In genomic region chr10:116370991-116371725, GRCm38 (mm10) we compare ENCODE assay signal across 13 mouse cellular contexts.
A peak's percentile ranks its signal among the peaks of the same experiment; 100 is the strongest.
DNase-seq lines count a peak whose midpoint lies in the region; ATAC-seq lines count a peak whose summit lies in the region.
"Had no signal": no experiment of that assay in that cellular context is flagged by ENCODE, and none has a peak within 500 bp of the region (broad histone marks: within the 10 kb centered on the region; RNA-seq: fewer than 3 reads in every experiment).

No protein-coding gene starts in this region.

- no peaks in the 10 kb centered on the region for H3K9me3 ChIP-seq in midbrain, embryonic 13.5 days
- H3K9me3 ChIP-seq in midbrain, embryonic 10.5 days (replicated peaks) = no peaks in the 10 kb centered on the region
- H3K9me3 ChIP-seq in neural tube, embryonic 13.5 days = no peaks in the 10 kb centered on the region

- WGBS in midbrain, embryonic 13.5 days = 29% methylated on average over 6 of the region's 6 CpGs
- 55% methylated on average over 6 of the region's 6 CpGs for WGBS in midbrain, embryonic 10.5 days
- 10% methylated on average over 6 of the region's 6 CpGs for WGBS in neural tube, embryonic 13.5 days

- no peak overlapping the region for H3K9ac ChIP-seq in midbrain, embryonic 13.5 days (replicated peaks)
- H3K9ac ChIP-seq in neural tube, embryonic 13.5 days = no peak overlapping the region
- H3K9ac ChIP-seq: liver, embryonic 14.5 days had no signal

- peak; percentile 63; the same call in 1 of the 2 replicates for ATAC-seq in midbrain, embryonic 13.5 days
- peak; percentile 92 for ATAC-seq in neural tube, embryonic 13.5 days (ENCODE audit: low read depth)

- H3K27ac ChIP-seq in midbrain, embryonic 13.5 days = peak overlapping the region; percentile 8
- H3K27ac ChIP-seq in midbrain, embryonic 10.5 days (replicated peaks) = no peak overlapping the region
- peak overlapping the region; percentile 49 for H3K27ac ChIP-seq in neural tube, embryonic 13.5 days (replicated peaks)
- H3K27ac ChIP-seq: heart, adult 2 months; liver, embryonic 14.5 days had no signal

- H3K4me1 ChIP-seq in midbrain, embryonic 13.5 days (replicated peaks) = peaks cover 10% of the 10 kb centered on the region
- peaks cover 7% of the 10 kb centered on the region for H3K4me1 ChIP-seq in midbrain, embryonic 10.5 days
- H3K4me1 ChIP-seq in neural tube, embryonic 13.5 days (replicated peaks) = peaks cover 16% of the 10 kb centered on the region; the same call in 1 of the 2 replicates

- intact Hi-C loops in left cerebral cortex, postnatal 25 days (cut with DNase I) = loop anchor here (5.0 kb wide), 1 partner anchor 61 kb away; no protein-coding TSS in a partner anchor

- peak; percentile 35 for DNase-seq in embryo, embryonic 10.5 days (ENCODE audit: low spot score)
- DNase-seq in embryo, embryonic 9.5 days (ENCODE audit: extremely low spot score) = no peak
- no peak for DNase-seq in midbrain, embryonic 10.5 days (ENCODE audit: low spot score)
- peak; percentile 16 to 67 for DNase-seq in left cerebral cortex, postnatal 25 days (ENCODE audit: low spot score in 2 of 2)
- no peak for DNase-seq in lung, postnatal 25 days (ENCODE audit: low spot score)
- no peak for DNase-seq in adrenal gland, postnatal 36 days
- DNase-seq: cerebellum, adult 2 months; heart, adult 2 months; heart, postnatal 36 days; kidney, postnatal 36 days had no signal

- no peaks in the 10 kb centered on the region for H3K36me3 ChIP-seq in midbrain, embryonic 13.5 days
- H3K36me3 ChIP-seq in midbrain, embryonic 10.5 days = no peaks in the 10 kb centered on the region
- H3K36me3 ChIP-seq in neural tube, embryonic 13.5 days = no peaks in the 10 kb centered on the region

- H3K27me3 ChIP-seq in midbrain, embryonic 13.5 days = no peaks in the 10 kb centered on the region
- no peaks in the 10 kb centered on the region for H3K27me3 ChIP-seq in midbrain, embryonic 10.5 days (ENCODE audit: low read depth, poor library complexity, severe bottlenecking)
- H3K27me3 ChIP-seq in neural tube, embryonic 13.5 days = peaks cover 17% of the 10 kb centered on the region

- no peak overlapping the region for H3K4me3 ChIP-seq in midbrain, embryonic 13.5 days (replicated peaks)
- no peak overlapping the region for H3K4me3 ChIP-seq in midbrain, embryonic 10.5 days
- H3K4me3 ChIP-seq in neural tube, embryonic 13.5 days = no peak overlapping the region
- H3K4me3 ChIP-seq: heart, adult 2 months had no signal

- H3K4me2 ChIP-seq in midbrain, embryonic 13.5 days (replicated peaks) = no peak overlapping the region
- H3K4me2 ChIP-seq in neural tube, embryonic 13.5 days = peak overlapping the region; percentile 16; the same call in 1 of the 2 replicates

Comparison
In these comparisons a context has a peak if more than half of its experiments do, and no peak if none do; other contexts are left out.
1. DNase-seq: peak in embryo, embryonic 10.5 days (single experiment) and left cerebral cortex, postnatal 25 days (2 of 2); none in embryo, embryonic 9.5 days (single experiment), midbrain, embryonic 10.5 days (single experiment), lung, postnatal 25 days (single experiment) and adrenal gland, postnatal 36 days (0 of 2).